Mouse (Mus musculus): Measurements from ENCODE around the gene Gm49403. TPM values are rescaled to one million over a fixed set of nuclear protein-coding genes. Genes with fewer than 3 reads are reported as not detected.

Gene Gm49403
- polyA plus RNA-seq, 1 experiment = not detected

DNA sequence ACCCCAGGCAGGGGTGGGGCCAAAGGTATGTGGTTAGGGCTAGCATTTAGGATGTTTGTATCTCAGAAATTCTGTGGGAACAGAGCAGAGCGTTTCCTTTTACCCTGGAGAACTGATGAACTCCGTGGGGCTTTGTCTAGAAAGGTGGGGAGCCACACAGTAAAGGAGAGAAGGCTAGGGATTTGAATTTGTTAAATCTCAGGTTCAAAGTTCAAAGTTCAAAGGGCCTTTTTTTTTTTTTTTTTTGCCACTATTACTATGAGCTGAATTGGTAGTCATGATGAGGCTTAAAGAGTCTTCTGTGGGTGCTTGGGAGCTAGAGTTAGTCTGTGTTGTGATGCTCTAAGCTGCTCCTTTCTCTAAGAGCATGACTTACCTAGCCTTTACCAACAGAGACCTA is 53.0 kb downstream of the Gm49403 start:
- peaks cover 2% of the 10 kb centered on the region for H3K4me1 ChIP-seq (ENCODE audit: control insufficient read depth, insufficient read depth, low read length)
- no peaks in the 10 kb centered on the region for H3K27me3 ChIP-seq (ENCODE audit: control insufficient read depth, insufficient read depth, low read length, poor library complexity, severe bottlenecking)
- no peaks in the 10 kb centered on the region for H3K9me3 ChIP-seq (replicated peaks; ENCODE audit: control insufficient read depth, insufficient read depth, low read length, poor library complexity, severe bottlenecking)
- TF ChIP-seq EP300 (IDR thresholded peaks at IDR 0.05; ENCODE audit: insufficient read depth, low read depth, low read length) (no peak), POLR2A (IDR thresholded peaks at IDR 0.05; ENCODE audit: insufficient read depth, low read length) (no peak), CTCF (IDR thresholded peaks at IDR 0.05; ENCODE audit: low read depth, low read length) (no peak)
- H3K9ac ChIP-seq (ENCODE audit: low read depth, poor library complexity, severe bottlenecking) = no peak overlapping the region
- no peak overlapping the region for H3K4me3 ChIP-seq (ENCODE audit: low read depth, low read length)
- no peaks in the 10 kb centered on the region for H3K36me3 ChIP-seq (ENCODE audit: control insufficient read depth, insufficient read depth, low read length, poor library complexity, severe bottlenecking)
- H3K27ac ChIP-seq (ENCODE audit: insufficient read depth, low read length) = no peak overlapping the region

Other genes with a start within 250 kb of the Gm49403 start
- gene Chrm1, start 220.1 kb upstream of the Gm49403 start, polyA plus RNA-seq (2011; ENCODE audit: insufficient read depth, insufficient read length, low read depth, missing spikeins) = not detected in 2 replicates
- gene Slc3a2, start 160.6 kb upstream of the Gm49403 start, polyA plus RNA-seq (2011; ENCODE audit: insufficient read depth, insufficient read length, low read depth, missing spikeins) = 170 TPM in 2 replicates
- 81.1 and 97.0 TPM in 2 replicates for gene Wdr74, start 148.1 kb upstream of the Gm49403 start, polyA plus RNA-seq (2011; ENCODE audit: insufficient read depth, insufficient read length, low read depth, missing spikeins)
- gene 1700092M07Rik, start 143.2 kb upstream of the Gm49403 start, polyA plus RNA-seq (2011; ENCODE audit: insufficient read depth, insufficient read length, low read depth, missing spikeins) = 2.2 TPM in 1 of 2 replicates, not detected in the other
- 45.6 and 47.1 TPM in 2 replicates for gene Stx5a, start 142.5 kb upstream of the Gm49403 start, polyA plus RNA-seq (2011; ENCODE audit: insufficient read depth, insufficient read length, low read depth, missing spikeins)
- gene Nxf1, start 126.9 kb upstream of the Gm49403 start, polyA plus RNA-seq (2011; ENCODE audit: insufficient read depth, insufficient read length, low read depth, missing spikeins) = 122 and 200 TPM in 2 replicates
- 21.4 and 23.4 TPM in 2 replicates for gene Tmem223, start 112.9 kb upstream of the Gm49403 start, polyA plus RNA-seq (2011; ENCODE audit: insufficient read depth, insufficient read length, low read depth, missing spikeins)
- 29.0 and 34.5 TPM in 2 replicates for gene Tmem179b, start 109.5 kb upstream of the Gm49403 start, polyA plus RNA-seq (2011; ENCODE audit: insufficient read depth, insufficient read length, low read depth, missing spikeins)
- gene Taf6l, start 97.5 kb upstream of the Gm49403 start, polyA plus RNA-seq (2011; ENCODE audit: insufficient read depth, insufficient read length, low read depth, missing spikeins) = 17.1 and 17.7 TPM in 2 replicates
- 98.2 and 103 TPM in 2 replicates for gene Polr2g, start 85.4 kb upstream of the Gm49403 start, polyA plus RNA-seq (2011; ENCODE audit: insufficient read depth, insufficient read length, low read depth, missing spikeins)
- gene Zbtb3, start 81.4 kb upstream of the Gm49403 start, polyA plus RNA-seq (2011; ENCODE audit: insufficient read depth, insufficient read length, low read depth, missing spikeins) = 3.1 and 4.1 TPM in 2 replicates
- gene Ttc9c, start 64.6 kb upstream of the Gm49403 start, polyA plus RNA-seq (2011; ENCODE audit: insufficient read depth, insufficient read length, low read depth, missing spikeins) = 77.3 and 84.9 TPM in 2 replicates
- 105 and 108 TPM in 2 replicates for gene Hnrnpul2, start 63.9 kb upstream of the Gm49403 start, polyA plus RNA-seq (2011; ENCODE audit: insufficient read depth, insufficient read length, low read depth, missing spikeins)
- 74.8 and 87.2 TPM in 2 replicates for gene AC129217.1, start 54.2 kb upstream of the Gm49403 start, polyA plus RNA-seq (2011; ENCODE audit: insufficient read depth, insufficient read length, low read depth, missing spikeins)
- 32.3 and 36.2 TPM in 2 replicates for gene Bscl2, start 46.5 kb upstream of the Gm49403 start, polyA plus RNA-seq (2011; ENCODE audit: insufficient read depth, insufficient read length, low read depth, missing spikeins)
- gene Gng3, start 44.7 kb upstream of the Gm49403 start, polyA plus RNA-seq (2011; ENCODE audit: insufficient read depth, insufficient read length, low read depth, missing spikeins) = 28.3 and 29.7 TPM in 2 replicates
- gene Lrrn4cl, start 33.2 kb upstream of the Gm49403 start, polyA plus RNA-seq (2011; ENCODE audit: insufficient read depth, insufficient read length, low read depth, missing spikeins) = 1.3 and 2.1 TPM in 2 replicates
- gene Ubxn1, start 12.4 kb upstream of the Gm49403 start, polyA plus RNA-seq (2011; ENCODE audit: insufficient read depth, insufficient read length, low read depth, missing spikeins) = 189 and 201 TPM in 2 replicates
- gene Uqcc3, start 3.0 kb upstream of the Gm49403 start, polyA plus RNA-seq (2011; ENCODE audit: insufficient read depth, insufficient read length, low read depth, missing spikeins) = 14.4 and 14.9 TPM in 2 replicates
- gene Lbhd1, start 198 bp upstream of the Gm49403 start, polyA plus RNA-seq (2011; ENCODE audit: insufficient read depth, insufficient read length, low read depth, missing spikeins) = 10.1 and 13.4 TPM in 2 replicates
- 162 and 172 TPM in 2 replicates for gene 1810009A15Rik, start 4.9 kb downstream of the Gm49403 start, polyA plus RNA-seq (2011; ENCODE audit: insufficient read depth, insufficient read length, low read depth, missing spikeins)
- 11.9 and 24.8 TPM in 2 replicates for gene Gm49416, start 5.0 kb downstream of the Gm49403 start, polyA plus RNA-seq (2011; ENCODE audit: insufficient read depth, insufficient read length, low read depth, missing spikeins)
- 23.1 and 26.7 TPM in 2 replicates for gene Ints5, start 9.1 kb downstream of the Gm49403 start, polyA plus RNA-seq (2011; ENCODE audit: insufficient read depth, insufficient read length, low read depth, missing spikeins)
- gene Ganab, start 14.1 kb downstream of the Gm49403 start, polyA plus RNA-seq (2011; ENCODE audit: insufficient read depth, insufficient read length, low read depth, missing spikeins) = 183 and 184 TPM in 2 replicates
- gene B3gat3, start 36.4 kb downstream of the Gm49403 start, polyA plus RNA-seq (2011; ENCODE audit: insufficient read depth, insufficient read length, low read depth, missing spikeins) = 26.6 and 26.8 TPM in 2 replicates
- 1.6 and 2.2 TPM in 2 replicates for gene Rom1, start 45.4 kb downstream of the Gm49403 start, polyA plus RNA-seq (2011; ENCODE audit: insufficient read depth, insufficient read length, low read depth, missing spikeins)
- gene Eml3, start 45.6 kb downstream of the Gm49403 start, polyA plus RNA-seq (2011; ENCODE audit: insufficient read depth, insufficient read length, low read depth, missing spikeins) = 19.2 and 20.4 TPM in 2 replicates
- 106 and 108 TPM in 2 replicates for gene Mta2, start 57.9 kb downstream of the Gm49403 start, polyA plus RNA-seq (2011; ENCODE audit: insufficient read depth, insufficient read length, low read depth, missing spikeins)
- 26.4 and 30.1 TPM in 2 replicates for gene Tut1, start 69.9 kb downstream of the Gm49403 start, polyA plus RNA-seq (2011; ENCODE audit: insufficient read depth, insufficient read length, low read depth, missing spikeins)
- gene Eef1g, start 83.1 kb downstream of the Gm49403 start, polyA plus RNA-seq (2011; ENCODE audit: insufficient read depth, insufficient read length, low read depth, missing spikeins) = 1,175 and 1,274 TPM in 2 replicates
- gene Ahnak, start 105.4 kb downstream of the Gm49403 start, polyA plus RNA-seq (2011; ENCODE audit: insufficient read depth, insufficient read length, low read depth, missing spikeins) = 162 and 163 TPM in 2 replicates
- gene Scgb1a1, start 204.0 kb downstream of the Gm49403 start, polyA plus RNA-seq (2011; ENCODE audit: insufficient read depth, insufficient read length, low read depth, missing spikeins) = not detected in 2 replicates